Comparison of ENCODE assay signal across 8 mouse cellular contexts in genomic region chr11:113611664-113612611, GRCm38 (mm10). TPM values are rescaled to one million over a fixed set of nuclear protein-coding genes. Genes with fewer than 3 reads are reported as not detected.
DNase-seq lines count a peak whose midpoint lies in the region; ATAC-seq and TF ChIP-seq lines count a peak whose summit lies in the region.

No protein-coding gene starts in this region.

- H3K27ac ChIP-seq in liver, adult 2 months (replicated peaks; ENCODE audit: insufficient read depth, low read depth, low read length), result no peak overlapping the region

- H3K4me3 ChIP-seq in liver, adult 2 months (ENCODE audit: insufficient read depth, low read depth, low read length), result no peak overlapping the region

- TF ChIP-seq CTCF in liver, adult 2 months (IDR thresholded peaks at IDR 0.05; ENCODE audit: low read depth, low read length), result peak; percentile 82

- H3K79me2 ChIP-seq in liver, adult 2 months (ENCODE audit: control insufficient read depth, insufficient read depth, low read length), result no peaks in the 10 kb centered on the region

- WGBS in liver, adult 2 months, result 54% methylated on average over 24 of the region's 24 CpGs

- 0 out of 2 replicates have a peak, but pooled peaks have one; percentile 41 for ATAC-seq in monocyte, adult 5-6 weeks (replicated peaks; ENCODE audit: insufficient number of reproducible peaks, low FRiP score, low TSS enrichment, poor library complexity, severe bottlenecking)

- no peaks in the 10 kb centered on the region for H3K27me3 ChIP-seq in liver, adult 2 months (ENCODE audit: control insufficient read depth, insufficient read depth, low read length)

- no peak overlapping the region for H3K9ac ChIP-seq in liver, adult 2 months (ENCODE audit: low read depth, low read length)

- peaks cover 17% of the 10 kb centered on the region; the same call in 1 of the 2 replicates for H3K4me1 ChIP-seq in liver, adult 2 months (ENCODE audit: control insufficient read depth, insufficient read depth, low read length)

- peak; percentile 38 to 60 for DNase-seq in left cerebral cortex, adult 18-20 months (ENCODE audit: low spot score in 2 of 2)
- no peak for DNase-seq in left cerebral cortex, adult 11 months (ENCODE audit: low spot score)
- DNase-seq in cerebellum, postnatal 36 days, result peak; percentile 40 to 47
- peak; percentile 63 for DNase-seq in gastrocnemius, postnatal 10 days
- peak; percentile 49 for DNase-seq in kidney, adult 18-20 months
- peak; percentile 15 for DNase-seq in liver, adult 2 months (ENCODE audit: extremely low read depth, low read depth, low spot score)
- DNase-seq in testis, postnatal 14 days (ENCODE audit: low spot score), result peak; percentile 77

- H3K36me3 ChIP-seq in liver, adult 2 months (ENCODE audit: control insufficient read depth, insufficient read depth, low read length), result no peaks in the 10 kb centered on the region

- no peak for TF ChIP-seq POLR2A in liver, adult 2 months (IDR thresholded peaks at IDR 0.05; ENCODE audit: extremely low read depth, insufficient read depth, low read length)

RNA-seq across cellular contexts. Expression of gene Sstr2, which starts 7.2 kb away (rescaled TPM):
- total RNA-seq in left cerebral cortex, adult 18-20 months (2021), result 10 to 100 TPM; 30.0 to 35.9 TPM
- total RNA-seq in gastrocnemius, postnatal 10 days (2021), result 1 to 10 TPM in 1 of 2 experiments, under 1 TPM in 1; 0.12 to 1.3 TPM
- total RNA-seq in liver, adult 2 months (2014; rRNA removed), result 0.07 TPM in 1 of 2 replicates, not detected in the other
- 0.17 TPM in 1 of 2 replicates, not detected in the other for polyA plus RNA-seq in liver, adult 2 months (2012; rRNA removed)
- 0.29 TPM in 1 of 3 replicates, not detected in the others for total RNA-seq in monocyte, adult 5-6 weeks (2017)

RNA-seq across cellular contexts. Expression of gene Cog1, which starts 37.0 kb away (rescaled TPM):
- total RNA-seq in left cerebral cortex, adult 18-20 months (2021), result 10 to 100 TPM; 47.3 to 51.8 TPM
- 10 to 100 TPM; 20.1 to 25.0 TPM for total RNA-seq in gastrocnemius, postnatal 10 days (2021)
- 6.0 and 8.3 TPM in 2 replicates for total RNA-seq in liver, adult 2 months (2014; rRNA removed)
- 14.6 and 17.7 TPM in 2 replicates for polyA plus RNA-seq in liver, adult 2 months (2012; rRNA removed)
- 15.0 to 35.6 TPM (median 20.2 TPM) in 3 replicates for total RNA-seq in monocyte, adult 5-6 weeks (2017)

RNA-seq across cellular contexts. Expression of gene Slc39a11, which starts 37.9 kb away (rescaled TPM):
- 10 to 100 TPM; 13.9 to 15.3 TPM for total RNA-seq in left cerebral cortex, adult 18-20 months (2021)
- 1 to 10 TPM; 4.9 to 7.2 TPM for total RNA-seq in gastrocnemius, postnatal 10 days (2021)
- 18.8 and 21.5 TPM in 2 replicates for total RNA-seq in liver, adult 2 months (2014; rRNA removed)
- polyA plus RNA-seq in liver, adult 2 months (2012; rRNA removed), result 22.8 and 27.2 TPM in 2 replicates
- 7.1 to 9.8 TPM (median 8.9 TPM) in 3 replicates for total RNA-seq in monocyte, adult 5-6 weeks (2017)

Comparison
In these comparisons a context has a peak if more than half of its experiments do, and no peak if none do; other contexts are left out.
1. RNA of gene Sstr2, which starts 7.2 kb away (total RNA-seq): 30.0 to 35.9 TPM in left cerebral cortex, adult 18-20 months; 0.12 to 1.3 TPM in gastrocnemius, postnatal 10 days, 0.07 TPM in liver, adult 2 months and 0.29 TPM in monocyte, adult 5-6 weeks; every median in the first group is over 10 times any median in the second.